Mouse (Mus musculus): ENCODE data around the gene Cdh23. TPM values are rescaled to one million over a fixed set of nuclear protein-coding genes. Genes with fewer than 3 reads are reported as not detected.
"Not testable (repeated sequence)": the region's sequence is repeated elsewhere in the genome, so short reads cannot be mapped to it uniquely, and the experiment has no call there.

Gene Cdh23
- total RNA-seq, 2 experiments from 2014 or later: 1.7 to 2.3 TPM

DNA sequence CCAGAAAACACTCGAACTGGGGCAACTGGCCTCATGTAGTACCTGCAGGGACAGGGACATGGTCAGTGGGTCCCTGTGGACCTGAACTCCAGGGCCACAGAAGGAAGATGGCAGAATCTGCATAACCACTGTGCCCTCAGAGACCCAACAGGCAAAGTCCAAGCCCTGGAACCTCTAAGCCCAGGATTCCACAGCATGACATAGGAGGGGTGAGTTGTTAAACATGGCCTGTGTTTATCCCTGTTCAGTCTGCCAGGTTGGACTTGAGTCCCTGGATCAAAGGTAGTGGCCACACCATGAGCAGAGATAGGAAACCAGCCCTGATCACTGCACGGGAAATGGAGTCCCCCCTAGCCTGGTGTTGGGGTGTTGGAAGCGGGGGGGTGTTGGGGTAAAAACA lies 20.2 kb upstream of the Cdh23 start:
- no peak for DNase-seq
- intact Hi-C loops (cut with DNase I): no loop called here

DNA sequence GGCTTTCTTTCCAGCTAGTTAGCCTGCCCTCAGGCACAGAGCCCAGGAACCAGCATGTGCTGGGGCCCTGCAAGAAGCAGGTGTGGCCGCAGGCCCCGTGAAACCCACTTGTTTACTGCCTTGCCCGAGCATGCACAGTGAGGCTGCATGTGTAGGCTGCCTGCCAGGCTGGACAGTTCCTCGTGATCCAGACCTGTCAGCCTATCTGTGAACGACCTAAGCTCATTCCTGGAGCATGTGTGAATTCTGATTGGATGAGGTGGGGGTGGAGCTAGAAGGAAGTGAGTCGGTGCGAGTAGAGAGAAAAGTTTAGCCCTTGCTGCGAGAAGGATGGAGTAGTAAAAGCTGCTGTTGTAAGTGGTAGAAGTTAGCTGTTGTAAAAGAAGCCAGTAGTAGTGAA lies 16.0 kb upstream of the Cdh23 start:
- DNase-seq; intact Hi-C loops (cut with DNase I): not testable (repeated sequence)

GRCm38 (mm10) chr10:60708837-60709236 lies 12.5 kb upstream of the Cdh23 start:
- no peak for DNase-seq
- intact Hi-C loops (cut with DNase I): no loop called here

DNA sequence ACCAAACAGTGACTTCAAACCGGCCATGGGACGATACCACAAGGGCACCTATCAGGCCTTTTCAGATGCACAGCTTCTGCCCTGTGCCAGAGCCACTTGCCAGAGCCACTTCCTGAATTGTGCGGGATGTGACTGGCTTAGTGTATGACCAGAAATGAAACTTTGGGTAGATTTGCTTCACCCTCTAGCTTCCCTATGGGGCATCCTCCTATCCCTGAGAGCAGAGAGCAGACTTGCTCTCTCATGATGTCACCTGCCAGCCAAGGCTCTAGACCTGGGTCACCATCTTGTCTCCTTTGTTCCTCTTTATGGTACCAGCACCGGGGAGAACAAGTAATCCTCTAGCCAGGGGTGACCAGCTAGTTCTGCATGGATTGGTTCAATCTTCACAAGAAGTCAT lies 10.0 kb upstream of the Cdh23 start:
- no peak for DNase-seq
- intact Hi-C loops (cut with DNase I): no loop called here

- DNase-seq: no peak
- intact Hi-C loops (cut with DNase I): no loop called here
Measured at GRCm38 (mm10) chr10:60705134-60705533, 8.8 kb upstream of the Cdh23 start.

- intact Hi-C loops (cut with DNase I): loop anchor here (2.0 to 5.0 kb wide), 3 partner anchors 55 to 390 kb away; partner anchors contain the start of gene Slc29a3
- DNase-seq: no peak
Measured at GRCm38 (mm10) chr10:60697775-60698174, 1.5 kb upstream of the Cdh23 start.

DNA sequence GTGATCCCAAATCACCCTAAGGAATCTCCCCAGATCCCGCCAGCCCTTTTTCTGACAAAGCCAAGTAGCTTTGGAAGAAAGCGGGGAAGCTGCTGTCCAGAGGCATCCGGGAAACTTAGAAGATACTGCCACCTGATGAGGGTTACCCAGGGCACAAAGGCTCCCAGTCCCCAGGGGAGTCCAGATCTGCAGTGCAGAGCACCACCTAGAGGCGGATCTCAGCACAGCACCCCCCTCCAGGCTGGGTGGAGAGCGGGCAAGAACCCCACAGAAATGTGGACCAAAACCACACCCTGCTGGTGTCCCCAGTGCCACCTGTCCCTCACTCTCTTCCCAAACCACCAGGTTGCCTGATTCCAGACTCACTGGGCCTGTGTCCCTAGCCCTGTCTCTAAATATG lies 685 bp upstream of the Cdh23 start:
- peak; percentile 48 to 68 for DNase-seq
- intact Hi-C loops (cut with DNase I): loop anchor here (2.0 to 5.0 kb wide), 3 partner anchors 55 to 390 kb away; partner anchors contain the start of gene Slc29a3

DNA sequence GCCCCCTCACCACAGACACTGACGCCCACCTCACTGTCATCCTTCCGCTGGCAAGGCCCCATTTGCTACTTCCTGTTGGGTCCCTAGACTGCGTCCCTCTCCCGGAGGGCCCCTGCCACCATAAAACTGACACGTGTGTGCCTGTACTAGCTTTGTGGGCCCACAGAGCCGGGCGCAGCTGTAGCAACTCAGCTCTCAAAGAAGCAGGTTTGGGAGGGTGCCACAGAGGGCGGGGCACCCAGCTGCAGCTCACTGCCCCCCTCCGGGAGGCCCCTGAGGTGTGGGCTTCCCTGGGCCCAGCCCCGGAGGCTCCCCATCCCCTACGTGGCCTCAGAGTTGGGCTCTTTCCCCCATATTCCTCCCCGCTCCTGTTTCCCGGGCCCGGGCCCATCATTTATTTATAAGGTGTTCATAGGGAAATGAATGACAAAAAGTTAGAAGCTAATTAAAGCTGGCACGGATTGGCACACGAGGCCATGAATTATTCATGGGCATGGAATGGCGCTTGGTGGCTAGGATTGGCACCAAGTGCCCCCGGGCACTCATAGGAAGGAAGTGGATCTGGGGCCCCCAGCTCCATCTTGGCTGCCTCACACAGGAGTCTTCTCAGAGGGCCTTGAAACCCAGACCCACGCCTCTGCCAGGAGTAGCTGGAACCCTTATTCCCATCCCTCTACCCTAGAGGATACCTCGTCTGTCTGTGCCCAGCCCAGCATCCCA lies 4.5 kb downstream of the Cdh23 start:
- DNase-seq: no peak
- intact Hi-C loops (cut with DNase I): no loop called here

DNA sequence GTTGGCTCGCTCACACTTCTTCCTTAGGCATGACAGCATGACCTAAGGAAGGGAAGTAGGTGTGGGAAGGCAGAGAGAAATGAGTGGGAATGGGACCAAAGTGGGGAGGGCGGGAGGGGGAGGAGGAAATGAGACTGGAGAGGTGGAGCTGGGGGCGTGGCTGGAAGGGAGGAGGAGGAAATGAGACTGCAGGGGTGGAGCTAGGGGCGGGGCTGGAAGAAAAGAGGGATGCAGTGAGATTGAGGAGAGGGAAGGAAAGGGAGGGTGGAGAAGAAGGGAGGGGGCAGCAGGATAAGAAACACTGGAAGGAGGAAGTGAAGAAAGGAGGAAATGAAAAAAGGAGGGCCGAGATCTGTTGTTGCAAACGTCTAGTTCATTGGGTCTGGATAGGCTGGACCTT lies 5.3 kb downstream of the Cdh23 start:
- intact Hi-C loops (cut with DNase I): no loop called here
- DNase-seq: no peak

- no peak for DNase-seq
- intact Hi-C loops (cut with DNase I): no loop called here
Measured at GRCm38 (mm10) chr10:60689396-60689795, 6.9 kb downstream of the Cdh23 start.

DNA sequence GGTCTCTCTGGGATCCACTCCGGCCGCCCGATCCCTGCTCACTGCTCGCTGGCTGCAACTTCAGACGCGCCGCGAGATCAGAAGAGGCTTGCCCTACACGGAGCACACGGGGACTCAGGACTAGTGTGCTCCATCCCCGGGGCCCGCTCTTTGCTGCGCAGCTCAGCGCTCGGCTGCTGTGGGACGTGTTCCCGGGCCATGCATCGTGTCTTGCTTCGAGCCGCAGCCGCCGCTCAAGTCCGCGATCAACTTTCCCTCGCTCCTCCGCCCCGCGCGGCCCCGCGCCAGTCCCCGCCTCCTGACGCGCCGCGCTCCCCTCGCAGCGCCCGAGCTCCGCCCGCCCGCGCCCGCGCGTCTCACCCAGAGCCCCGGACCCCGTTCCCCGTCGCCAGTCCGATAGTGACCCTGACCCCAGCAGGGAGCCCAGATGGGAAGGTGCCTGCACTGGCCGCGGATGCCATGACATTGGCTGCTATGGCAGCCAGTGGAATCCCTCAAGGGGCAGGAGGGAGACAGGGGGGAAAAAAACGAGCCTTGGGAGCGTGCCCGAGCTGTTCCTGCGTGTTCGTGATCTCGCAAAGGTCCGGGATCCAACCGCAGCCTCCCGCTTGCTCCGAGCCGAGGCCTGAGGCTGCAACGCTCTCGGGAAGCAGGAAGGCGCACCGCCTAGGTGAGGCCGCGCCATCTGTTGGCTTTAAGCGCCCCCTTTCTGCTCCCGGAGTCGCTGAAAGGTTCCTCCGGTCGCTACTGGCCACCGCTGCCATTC lies 9.1 kb downstream of the Cdh23 start:
- DNase-seq: peak; percentile 53 to 58
- intact Hi-C loops (cut with DNase I): loop anchor here (2.0 kb wide), 1 partner anchor 154 kb away; no protein-coding TSS in a partner anchor

GRCm38 (mm10) chr10:60686641-60686975 lies 9.7 kb downstream of the Cdh23 start:
- DNase-seq: no peak
- intact Hi-C loops (cut with DNase I): loop anchor here (2.0 kb wide), 1 partner anchor 154 kb away; no protein-coding TSS in a partner anchor

GRCm38 (mm10) chr10:60685764-60686640 lies 10.3 kb downstream of the Cdh23 start:
- DNase-seq: no peak
- intact Hi-C loops (cut with DNase I): loop anchor here (2.0 kb wide), 1 partner anchor 153 kb away; no protein-coding TSS in a partner anchor

GRCm38 (mm10) chr10:60678926-60679325 lies 17.4 kb downstream of the Cdh23 start:
- DNase-seq: no peak
- intact Hi-C loops (cut with DNase I): no loop called here

DNA sequence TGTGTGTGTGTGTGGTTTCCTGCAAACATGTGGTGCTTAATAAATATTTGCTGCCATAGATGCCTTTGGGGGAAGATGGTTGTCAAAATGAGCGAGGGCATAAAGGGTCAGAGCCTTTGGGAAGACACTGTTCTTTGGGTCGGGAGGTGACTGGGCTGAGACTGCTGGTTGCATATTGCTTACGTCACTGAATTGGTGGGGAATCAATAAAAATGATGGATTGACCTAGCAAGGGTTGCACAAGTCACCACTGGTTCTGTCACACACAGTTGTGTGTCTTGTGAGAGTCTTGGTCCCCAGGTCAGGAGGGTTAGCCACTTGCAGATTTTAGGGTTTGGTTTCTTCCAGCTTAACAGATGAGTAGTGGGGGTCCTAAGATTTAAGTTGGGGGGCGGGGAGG lies 19.0 kb downstream of the Cdh23 start:
- no peak for DNase-seq
- intact Hi-C loops (cut with DNase I): no loop called here

- intact Hi-C loops (cut with DNase I): no loop called here
- no peak for DNase-seq
Measured at GRCm38 (mm10) chr10:60670166-60670565, 26.1 kb downstream of the Cdh23 start.

GRCm38 (mm10) chr10:60668591-60668990 lies 27.7 kb downstream of the Cdh23 start:
- intact Hi-C loops (cut with DNase I): no loop called here
- no peak for DNase-seq

DNA sequence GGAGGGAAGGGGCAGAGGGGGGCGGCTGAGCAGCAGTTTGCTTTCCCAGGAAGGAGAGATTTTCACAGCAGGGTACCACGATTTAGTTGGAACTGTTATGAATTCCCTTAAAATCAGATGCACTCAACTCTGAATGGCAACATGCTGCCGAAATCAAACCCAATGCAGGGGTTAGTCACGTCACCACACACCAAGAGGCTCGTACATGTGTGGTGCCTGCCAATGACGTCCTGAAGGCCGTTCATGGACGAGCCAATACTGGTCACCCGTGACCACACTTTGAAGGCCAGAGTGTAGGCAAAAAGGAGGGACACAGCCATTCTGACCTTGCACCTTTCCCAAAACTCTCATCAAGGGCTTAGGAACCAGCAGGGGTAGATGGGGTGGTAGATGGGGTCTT lies 35.3 kb downstream of the Cdh23 start:
- DNase-seq: no peak
- intact Hi-C loops (cut with DNase I): no loop called here

GRCm38 (mm10) chr10:60659450-60660020 lies 36.8 kb downstream of the Cdh23 start:
- intact Hi-C loops (cut with DNase I): no loop called here
- DNase-seq: no peak

DNA sequence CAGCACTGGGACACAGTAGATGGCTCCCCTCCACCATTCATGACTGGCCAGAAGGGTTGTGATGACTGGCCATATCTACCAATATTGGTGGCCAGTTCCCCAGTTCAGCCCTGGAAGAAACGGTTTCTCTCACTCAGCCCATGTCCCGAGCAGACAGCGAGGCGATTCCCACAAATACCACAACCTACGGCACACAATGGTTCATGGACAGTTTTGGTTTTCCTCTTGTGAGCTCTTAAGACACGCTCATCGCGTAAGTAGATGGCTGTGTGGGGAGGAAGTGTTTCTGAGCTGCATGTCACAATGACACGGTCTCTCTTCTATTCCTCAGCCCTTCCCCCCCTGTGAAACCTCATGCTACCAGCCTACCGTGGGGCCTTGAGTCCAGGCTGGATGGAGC lies 38.1 kb downstream of the Cdh23 start:
- DNase-seq: no peak
- intact Hi-C loops (cut with DNase I): no loop called here

DNA sequence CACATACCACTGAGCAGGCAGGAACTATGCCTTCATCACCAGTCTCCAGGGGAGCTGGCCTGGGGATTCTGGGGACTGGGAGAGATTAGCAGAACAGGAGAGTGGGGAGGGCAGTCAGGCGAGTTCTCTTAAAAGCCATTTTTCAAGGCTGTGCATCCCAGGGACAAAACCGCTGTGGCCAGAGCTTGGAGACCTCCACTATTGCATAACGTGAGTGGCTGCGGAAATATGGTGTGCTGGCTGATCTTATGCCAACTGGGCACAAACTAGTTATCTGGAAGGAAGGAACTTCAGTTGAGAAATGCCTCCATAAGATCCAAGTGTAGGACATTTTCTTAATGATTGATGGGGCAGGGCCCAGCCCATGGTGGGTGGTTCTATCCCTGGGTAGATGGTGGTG lies 42.6 kb downstream of the Cdh23 start:
- no peak for DNase-seq
- intact Hi-C loops (cut with DNase I): no loop called here
